Mouse (Mus musculus): Measurements from ENCODE around the gene Notch1.

DNA sequence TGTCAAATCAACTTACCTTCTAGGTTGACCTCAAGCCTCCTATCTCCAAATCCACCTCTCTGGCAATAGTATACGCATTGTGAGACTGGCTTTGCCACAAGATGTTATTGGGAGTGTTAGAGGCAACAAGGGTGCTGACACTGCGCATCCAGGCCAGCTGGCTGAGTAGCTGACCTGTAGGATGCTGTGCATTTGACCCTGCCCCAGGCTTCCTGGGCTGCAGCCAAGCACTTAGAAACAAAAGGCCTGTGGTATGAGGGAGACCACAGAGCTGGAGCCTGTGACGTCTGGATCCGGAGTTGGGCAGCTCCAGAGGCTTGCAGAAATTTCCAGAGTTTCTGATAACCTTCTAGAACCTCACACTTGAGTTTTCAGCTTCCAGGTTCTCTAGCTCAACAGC, 26.7 kb upstream of the Notch1 start:
- TF ChIP-seq CTCF (IDR thresholded peaks at IDR 0.05; ENCODE audit: low read depth), result no peak
- no peak for TF ChIP-seq EP300 (IDR thresholded peaks at IDR 0.05; ENCODE audit: low read depth)

All from liver, embryonic 14.5 days (tissue).